Mouse (Mus musculus): ENCODE results near the gene Cdk11b. TPM values are rescaled to one million over a fixed set of nuclear protein-coding genes. Genes with fewer than 3 reads are reported as not detected.

Gene Cdk11b
- polyA plus RNA-seq, 1 experiment, result 63.7 TPM

DNA sequence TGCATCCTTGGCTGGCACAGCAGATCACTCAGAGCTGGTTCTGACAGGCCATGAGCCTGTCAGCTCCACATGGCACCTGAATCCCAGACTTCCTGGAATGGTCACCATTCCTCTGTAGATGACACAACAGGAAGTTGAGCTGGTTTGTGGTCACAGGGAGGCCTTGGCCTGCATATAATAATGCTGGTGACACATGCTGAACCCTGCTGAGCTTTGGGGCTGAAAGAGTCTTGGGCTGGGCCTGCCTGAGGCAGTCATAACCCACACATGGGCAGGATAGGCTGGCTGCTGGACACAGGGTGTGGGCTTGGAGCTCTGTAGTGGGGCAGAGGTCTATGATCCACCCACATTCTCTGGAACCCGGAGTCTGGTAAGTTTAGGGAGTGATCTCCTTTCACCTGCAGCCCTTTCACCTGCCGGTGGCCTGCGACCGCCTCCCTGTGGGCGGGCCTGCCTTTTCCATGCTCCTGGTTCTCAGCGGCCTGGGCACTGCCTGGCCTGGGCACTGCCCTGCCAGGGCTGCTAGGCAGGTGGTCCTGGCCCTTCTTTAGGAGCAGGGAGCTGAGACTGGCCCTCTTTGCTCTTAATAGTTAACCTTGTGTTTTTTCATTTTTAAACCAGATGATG is 42.3 kb upstream of the Cdk11b start:
- 90% methylated on average over 6 of the region's 6 CpGs for WGBS
- DNase-seq, result no peak
- Histone ChIP-seq H3K4me1 (ENCODE audit: control insufficient read depth, insufficient read depth, low read length) (no peaks in the 10 kb centered on the region), H3K27ac (ENCODE audit: insufficient read depth, low read length) (no peak overlapping the region), H3K4me3 (replicated peaks; ENCODE audit: insufficient read depth, low read depth, low read length) (no peak overlapping the region), H3K27me3 (ENCODE audit: control insufficient read depth, insufficient read depth, low read length) (no peaks in the 10 kb centered on the region)
- TF ChIP-seq CTCF (IDR thresholded peaks at IDR 0.05; ENCODE audit: borderline replicate concordance, insufficient read depth, low read depth, low read length), result no peak
- no peak for TF ChIP-seq POLR2A (IDR thresholded peaks at IDR 0.05; ENCODE audit: borderline replicate concordance, insufficient read depth, low read length)

GRCm38 (mm10) chr4:155589356-155589755 is 35.3 kb upstream of the Cdk11b start:
- DNase-seq, result no peak
- H3K27me3 ChIP-seq (ENCODE audit: control insufficient read depth, insufficient read depth, low read length), result no peaks in the 10 kb centered on the region
- 87% methylated on average over 5 of the region's 5 CpGs for WGBS
- H3K27ac ChIP-seq (ENCODE audit: insufficient read depth, low read length), result no peak overlapping the region
- TF ChIP-seq CTCF (IDR thresholded peaks at IDR 0.05; ENCODE audit: borderline replicate concordance, insufficient read depth, low read depth, low read length) (no peak), POLR2A (IDR thresholded peaks at IDR 0.05; ENCODE audit: borderline replicate concordance, insufficient read depth, low read length) (no peak)
- no peak overlapping the region for H3K4me3 ChIP-seq (replicated peaks; ENCODE audit: insufficient read depth, low read depth, low read length)
- H3K4me1 ChIP-seq (ENCODE audit: control insufficient read depth, insufficient read depth, low read length), result no peaks in the 10 kb centered on the region

GRCm38 (mm10) chr4:155591012-155591719 is 33.5 kb upstream of the Cdk11b start:
- WGBS, result 89% methylated on average over 7 of the region's 7 CpGs
- Histone ChIP-seq H3K27me3 (ENCODE audit: control insufficient read depth, insufficient read depth, low read length) (no peaks in the 10 kb centered on the region), H3K4me1 (ENCODE audit: control insufficient read depth, insufficient read depth, low read length) (no peaks in the 10 kb centered on the region), H3K4me3 (replicated peaks; ENCODE audit: insufficient read depth, low read depth, low read length) (no peak overlapping the region), H3K27ac (ENCODE audit: insufficient read depth, low read length) (no peak overlapping the region)
- DNase-seq, result no peak
- TF ChIP-seq CTCF (IDR thresholded peaks at IDR 0.05; ENCODE audit: borderline replicate concordance, insufficient read depth, low read depth, low read length) (no peak), POLR2A (IDR thresholded peaks at IDR 0.05; ENCODE audit: borderline replicate concordance, insufficient read depth, low read length) (no peak)

DNA sequence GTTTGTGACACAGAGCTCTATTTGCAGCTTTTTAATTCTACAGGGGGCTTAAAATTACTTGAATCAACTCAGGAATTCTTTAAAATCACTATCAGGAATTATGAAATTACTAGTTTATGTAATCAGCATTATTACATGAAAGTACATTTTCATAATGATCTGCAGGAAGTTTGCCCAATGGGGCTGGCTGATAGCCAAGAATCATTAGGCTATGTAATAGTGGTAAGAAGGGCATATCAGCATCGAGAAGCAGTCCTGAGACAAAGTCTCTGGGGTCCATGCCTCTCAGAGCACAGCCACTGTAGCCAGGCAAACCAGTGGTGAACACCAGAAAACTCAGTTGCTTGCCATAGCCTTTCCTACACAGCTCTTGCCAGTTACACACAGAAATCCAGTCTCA is 30.9 kb upstream of the Cdk11b start:
- Histone ChIP-seq H3K27me3 (ENCODE audit: control insufficient read depth, insufficient read depth, low read length) (no peaks in the 10 kb centered on the region), H3K4me1 (ENCODE audit: control insufficient read depth, insufficient read depth, low read length) (no peaks in the 10 kb centered on the region), H3K27ac (ENCODE audit: insufficient read depth, low read length) (no peak overlapping the region), H3K4me3 (replicated peaks; ENCODE audit: insufficient read depth, low read depth, low read length) (no peak overlapping the region)
- no peak for DNase-seq
- WGBS, result 10% methylated on average over 1 of the region's 1 CpGs
- TF ChIP-seq CTCF (IDR thresholded peaks at IDR 0.05; ENCODE audit: borderline replicate concordance, insufficient read depth, low read depth, low read length) (no peak), POLR2A (IDR thresholded peaks at IDR 0.05; ENCODE audit: borderline replicate concordance, insufficient read depth, low read length) (no peak)

- no peaks in the 10 kb centered on the region for H3K4me1 ChIP-seq (ENCODE audit: control insufficient read depth, insufficient read depth, low read length)
- no peak for TF ChIP-seq POLR2A (IDR thresholded peaks at IDR 0.05; ENCODE audit: borderline replicate concordance, insufficient read depth, low read length)
- TF ChIP-seq CTCF (IDR thresholded peaks at IDR 0.05; ENCODE audit: borderline replicate concordance, insufficient read depth, low read depth, low read length), result no peak
- DNase-seq, result no peak
- WGBS, result 82% methylated on average over 3 of the region's 3 CpGs
- no peak overlapping the region for H3K4me3 ChIP-seq (replicated peaks; ENCODE audit: insufficient read depth, low read depth, low read length)
- H3K27me3 ChIP-seq (ENCODE audit: control insufficient read depth, insufficient read depth, low read length), result no peaks in the 10 kb centered on the region
- H3K27ac ChIP-seq (ENCODE audit: insufficient read depth, low read length), result no peak overlapping the region
These were observed 28.9 kb upstream of the Cdk11b start for GRCm38 (mm10) chr4:155595777-155596176.

DNA sequence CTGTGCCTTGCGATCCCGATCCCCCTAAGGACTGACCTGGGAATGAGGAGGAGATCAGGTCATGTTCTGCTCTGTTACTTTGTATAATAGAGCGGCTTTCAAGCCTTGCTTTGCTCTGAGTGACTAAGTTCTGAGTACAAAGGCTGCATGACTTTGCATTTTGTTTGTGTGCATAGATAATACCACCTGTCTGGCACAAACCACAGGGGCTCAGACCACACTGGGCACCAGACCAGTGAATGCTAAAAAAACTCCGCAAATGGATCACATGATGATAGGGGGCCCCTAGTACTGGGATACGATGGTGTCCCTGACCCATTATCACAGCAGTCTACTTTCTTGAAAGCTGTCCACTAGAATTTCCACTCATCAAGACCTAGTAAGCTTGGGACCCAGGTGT is 28.0 kb upstream of the Cdk11b start:
- WGBS, result 61% methylated on average over 5 of the region's 5 CpGs
- TF ChIP-seq POLR2A (IDR thresholded peaks at IDR 0.05; ENCODE audit: borderline replicate concordance, insufficient read depth, low read length) (no peak), CTCF (IDR thresholded peaks at IDR 0.05; ENCODE audit: borderline replicate concordance, insufficient read depth, low read depth, low read length) (no peak)

DNA sequence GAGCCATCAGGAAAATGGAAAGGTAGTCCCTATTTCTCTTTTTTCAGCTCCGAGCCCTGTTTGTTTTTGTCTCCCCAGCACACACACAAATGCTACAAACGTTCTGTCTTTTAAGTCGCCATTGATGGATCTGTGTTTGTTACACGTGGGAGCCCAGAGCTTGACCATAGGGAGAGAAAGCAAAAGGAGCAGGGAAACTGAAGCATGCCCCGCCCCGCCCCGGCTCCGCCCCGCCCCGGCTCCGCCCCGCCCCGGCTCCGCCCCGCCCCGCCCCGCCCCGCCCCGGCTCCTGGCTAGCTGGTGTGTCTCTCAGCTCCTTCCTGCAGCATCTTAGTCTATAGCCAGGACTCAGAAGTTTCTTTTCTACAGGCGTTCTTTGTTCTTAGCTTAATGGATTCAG is 26.1 kb upstream of the Cdk11b start:
- TF ChIP-seq CTCF (IDR thresholded peaks at IDR 0.05; ENCODE audit: borderline replicate concordance, insufficient read depth, low read depth, low read length) (no peak), POLR2A (IDR thresholded peaks at IDR 0.05; ENCODE audit: borderline replicate concordance, insufficient read depth, low read length) (no peak)
- 24% methylated on average over 20 of the region's 20 CpGs for WGBS
- H3K27me3 ChIP-seq (ENCODE audit: control insufficient read depth, insufficient read depth, low read length), result no peaks in the 10 kb centered on the region
- no peaks in the 10 kb centered on the region; the same call in 1 of the 2 replicates for H3K4me1 ChIP-seq (ENCODE audit: control insufficient read depth, insufficient read depth, low read length)
- H3K4me3 ChIP-seq (replicated peaks; ENCODE audit: insufficient read depth, low read depth, low read length), result no peak overlapping the region
- no peak for DNase-seq
- no peak overlapping the region for H3K27ac ChIP-seq (ENCODE audit: insufficient read depth, low read length)

More for the DNA sequence above, 28.0 kb upstream of the Cdk11b start:
- H3K4me3 ChIP-seq (replicated peaks; ENCODE audit: insufficient read depth, low read depth, low read length), result no peak overlapping the region
- no peak for DNase-seq
- H3K27me3 ChIP-seq (ENCODE audit: control insufficient read depth, insufficient read depth, low read length), result no peaks in the 10 kb centered on the region
- H3K4me1 ChIP-seq (ENCODE audit: control insufficient read depth, insufficient read depth, low read length), result no peaks in the 10 kb centered on the region
- no peak overlapping the region for H3K27ac ChIP-seq (ENCODE audit: insufficient read depth, low read length)
